Mouse (Mus musculus) CD8-positive naive resting alpha-beta T cell, adult 57 days (primary cell): ENCODE data around the gene Elof1. TPM values are rescaled to one million over a fixed set of nuclear protein-coding genes. Genes with fewer than 3 reads are reported as not detected.

Source experiments
- total RNA-seq: library from RNA; stranded (reverse); gene quantifications from one replicate; pipeline ENCODE4 v1.2.4, GENCODE M21; 2023

Gene Elof1
- total RNA-seq = 25.6 TPM

DNA sequence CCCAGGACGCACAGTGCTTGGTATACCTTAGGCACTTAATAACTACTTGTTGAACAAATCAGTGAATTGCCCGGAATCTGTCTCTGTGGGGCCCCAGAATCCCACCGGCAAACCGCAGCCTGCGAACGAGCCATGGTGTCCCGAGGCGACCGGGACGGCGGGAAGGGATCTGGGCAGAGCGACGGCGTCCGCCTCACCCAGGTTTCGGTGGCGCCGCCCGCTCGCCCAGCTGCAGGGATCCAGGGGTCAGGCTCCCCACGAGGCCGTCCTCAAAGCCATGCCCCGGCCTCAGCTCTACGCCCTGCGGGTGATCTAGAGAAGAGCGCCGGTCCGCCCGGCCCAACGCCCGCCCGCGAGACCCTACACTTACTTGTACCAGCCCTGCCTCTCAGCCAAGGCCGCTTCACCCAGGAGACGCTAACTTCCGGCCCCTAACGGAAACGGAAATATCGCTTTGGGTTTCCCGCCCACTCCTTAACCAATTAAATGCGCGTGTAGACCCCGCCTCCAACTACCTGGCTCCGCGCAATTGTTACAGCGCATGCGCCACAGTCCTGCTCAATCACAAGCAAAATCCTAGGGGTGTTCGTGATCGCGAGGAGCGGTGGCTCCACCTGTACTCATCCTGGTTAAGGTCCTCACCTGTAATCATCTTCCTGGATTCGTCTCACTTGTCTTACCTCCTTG, at the start of gene Elof1:
Gene Elof1, minus strand, starts transcription at position 433 of the 687 bp plus-strand sequence.

DNA sequence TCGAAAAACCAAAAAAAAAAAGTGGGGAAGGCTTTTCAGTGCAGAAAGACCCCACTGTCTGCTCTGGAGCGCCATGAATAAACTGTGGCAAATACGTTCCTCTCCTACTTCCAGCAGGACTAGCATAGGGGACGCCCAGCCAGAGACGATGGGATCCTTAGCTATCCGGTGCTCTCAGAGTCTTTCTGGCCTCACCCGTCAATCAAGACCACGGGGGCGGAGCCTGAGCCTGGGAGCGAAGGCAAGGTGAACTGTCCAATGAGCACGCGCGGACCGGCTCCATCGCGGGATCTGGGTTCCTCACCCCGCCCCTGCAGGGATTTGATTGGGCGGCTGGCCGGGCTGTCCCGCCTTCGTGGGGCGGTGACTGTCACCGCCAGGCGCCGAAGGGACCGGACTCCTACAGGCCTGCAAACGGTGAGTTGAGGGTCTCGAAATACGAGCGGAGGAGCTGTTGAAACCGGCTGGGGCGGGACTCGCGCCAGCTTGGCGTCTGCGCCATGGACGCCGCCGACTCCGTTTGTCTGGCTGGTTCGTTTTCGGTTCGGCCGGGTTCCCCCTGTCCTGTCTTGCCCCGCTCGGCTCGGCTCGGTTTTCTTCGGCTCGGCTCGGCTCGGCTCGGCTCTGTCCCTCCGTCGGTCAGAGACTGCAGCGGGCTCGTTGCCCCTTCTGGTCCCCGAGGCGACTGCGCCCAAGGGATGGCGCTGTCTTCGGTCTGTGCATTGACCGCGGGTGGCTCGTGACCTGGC, 39.7 kb upstream of the Elof1 start, which contains the start of gene Pigyl:
Gene Pigyl, plus strand, starts transcription at position 350 of the 749 bp plus-strand sequence.

DNA sequence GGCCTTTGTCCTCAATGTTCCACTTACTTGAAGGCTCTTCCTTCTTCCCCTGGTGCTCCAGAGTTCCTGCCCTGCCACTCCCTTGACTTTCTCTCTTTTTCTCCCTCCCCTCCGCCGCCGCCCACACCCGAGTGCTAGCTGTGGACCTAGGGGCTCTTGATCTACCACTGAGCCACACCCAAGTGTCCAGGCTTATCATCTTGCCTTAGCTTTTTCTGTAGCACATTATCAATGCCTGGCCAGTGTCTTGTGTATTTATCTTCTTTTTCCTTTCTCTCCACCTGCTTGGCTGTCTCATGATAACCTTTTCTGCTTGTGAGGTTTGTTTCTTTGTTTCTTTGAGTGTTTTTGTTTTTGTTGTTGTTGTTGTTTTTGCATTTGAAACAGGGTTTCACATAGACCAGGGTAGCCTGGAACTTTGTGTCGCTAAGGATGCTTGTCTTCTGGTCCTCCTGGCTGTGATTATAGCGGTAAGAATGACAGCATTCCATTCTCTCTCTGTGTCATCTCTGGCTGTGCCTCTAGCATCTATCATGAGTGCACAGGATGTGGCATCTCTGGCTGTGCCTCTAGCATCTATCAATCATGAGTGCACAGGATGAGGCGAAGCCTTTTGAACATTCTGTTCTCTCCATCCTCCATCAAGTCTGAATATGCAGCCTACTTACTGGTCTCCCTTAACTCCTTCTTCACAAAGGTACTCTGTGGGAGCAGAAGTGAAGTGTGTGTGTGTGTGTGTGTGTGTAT, 18.8 kb upstream of the Elof1 start, which contains the start of gene Acp5:
Gene Acp5, minus strand, starts transcription at position 68 of the 747 bp plus-strand sequence.

DNA sequence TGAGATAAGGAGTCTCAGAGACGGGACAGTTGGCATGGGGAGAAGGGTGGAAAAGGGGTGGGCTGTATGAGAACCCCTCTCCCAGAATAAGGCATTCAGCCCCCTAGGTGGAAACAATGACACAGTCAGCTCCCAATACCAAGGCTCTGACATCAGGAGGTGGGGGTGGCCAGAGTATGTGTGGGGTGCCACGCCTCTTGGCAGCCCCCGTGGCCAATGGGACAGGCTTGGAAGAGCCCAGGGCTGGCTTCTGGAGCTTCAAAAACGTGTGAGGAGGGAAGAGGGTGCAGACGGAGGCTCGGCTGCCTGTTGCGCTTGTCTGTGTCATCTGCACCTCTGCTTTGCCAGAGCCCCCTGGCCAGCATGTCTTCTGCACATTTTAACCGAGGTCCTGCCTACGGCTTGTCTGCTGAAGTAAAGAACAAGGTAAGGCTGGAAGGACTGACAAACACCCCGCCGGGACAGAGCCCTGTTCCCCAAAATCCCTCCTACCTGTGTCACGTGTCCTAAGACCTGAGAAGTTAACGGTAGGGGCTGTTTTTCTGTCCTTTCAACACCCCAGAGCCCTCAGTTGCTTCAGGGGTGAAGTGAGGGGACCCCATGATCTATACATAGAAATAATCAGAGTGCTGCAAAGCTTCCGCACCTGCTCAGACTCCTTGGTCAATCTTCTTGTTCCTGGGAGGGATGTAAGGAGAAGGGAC, 17.8 kb downstream of the Elof1 start, which contains the start of gene Cnn1:
Gene Cnn1, plus strand, starts transcription at position 224 of the 704 bp plus-strand sequence.

DNA sequence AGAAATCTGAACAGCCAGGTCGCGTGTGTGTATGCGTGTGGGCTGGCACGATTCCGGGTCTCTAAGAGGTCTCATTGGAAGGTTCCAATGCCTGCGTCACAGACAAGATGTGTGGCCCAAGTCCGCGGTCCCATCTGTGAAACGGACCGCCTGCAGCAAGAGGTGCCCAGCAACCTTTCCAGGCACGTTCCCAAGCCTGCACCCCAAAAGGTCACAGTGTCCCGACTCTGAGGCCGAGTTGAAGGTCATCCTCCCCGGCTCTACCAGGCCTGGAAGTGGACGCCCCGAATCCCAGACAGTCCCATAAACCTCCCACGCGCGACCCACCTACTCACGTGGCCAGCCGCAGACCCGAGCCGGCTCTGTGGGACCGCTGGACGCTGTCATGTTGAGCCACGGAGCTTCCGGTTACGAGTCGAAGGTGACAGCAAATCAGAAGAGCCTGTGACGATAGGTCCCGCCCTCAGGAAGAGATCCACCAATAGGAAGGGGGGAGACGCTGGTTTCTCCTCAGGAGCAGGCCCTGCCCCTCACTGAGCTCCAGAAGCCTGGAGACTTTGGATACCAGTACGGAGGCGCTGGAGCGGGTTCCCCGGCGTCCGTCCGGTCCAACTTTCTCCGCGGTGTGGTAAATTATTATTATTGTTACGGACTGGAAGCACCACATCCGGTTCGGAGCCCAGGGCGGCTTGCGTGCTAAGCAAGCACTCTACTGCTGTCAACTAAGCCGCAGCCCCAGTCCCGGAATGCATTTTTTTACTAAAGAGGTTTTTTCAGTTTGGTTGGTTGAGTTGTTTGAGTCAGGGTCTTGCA, 31.7 kb downstream of the Elof1 start, which contains the start of gene Ecsit:
Gene Ecsit, minus strand, starts transcription at position 417 of the 813 bp plus-strand sequence.

DNA sequence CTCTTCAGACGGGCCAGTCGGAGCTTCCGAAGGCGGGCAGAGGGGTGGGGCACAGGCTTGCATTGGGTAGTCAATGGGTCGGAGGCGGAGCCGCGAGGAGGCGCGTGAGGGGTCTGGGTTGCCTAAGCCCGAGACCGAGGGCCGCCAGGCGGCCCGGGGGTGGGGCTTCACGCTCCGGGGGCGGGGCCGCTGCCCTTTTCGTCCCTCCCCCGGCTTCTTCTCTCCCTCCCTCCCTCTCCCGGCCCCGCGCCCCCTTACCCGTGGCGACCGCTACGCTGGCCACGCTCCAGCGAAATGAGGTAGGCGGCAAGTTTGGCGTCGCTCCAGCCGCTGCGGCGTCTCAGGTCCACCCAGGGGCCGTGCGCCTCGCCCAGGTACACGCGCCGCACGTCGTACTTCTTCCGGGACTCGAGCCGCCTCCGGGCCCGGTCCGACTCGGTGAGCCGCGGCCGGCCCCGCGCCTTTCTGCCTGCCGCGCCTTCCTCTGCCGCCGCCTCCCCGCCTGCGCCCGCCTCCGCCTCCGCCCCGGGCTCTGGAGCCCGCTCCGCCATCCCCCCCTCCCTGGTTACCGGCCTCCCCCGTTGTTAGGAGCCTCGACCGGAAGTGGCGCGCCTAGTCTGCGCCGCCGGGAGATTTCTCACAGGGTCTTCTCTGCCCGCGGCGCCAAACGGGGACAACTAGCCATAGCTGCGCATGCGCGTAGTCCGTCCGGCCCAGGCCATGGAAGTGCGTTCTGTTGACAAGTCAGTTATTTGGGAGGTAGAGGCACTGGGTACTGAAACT, 46.0 kb downstream of the Elof1 start, which contains the start of the genes Gm49318 and Zfp653:
Gene Gm49318, minus strand, starts transcription at position 469 of the 783 bp plus-strand sequence.
Gene Zfp653, minus strand, starts transcription at position 586 of the 783 bp plus-strand sequence.

Other genes with a start within 250 kb of the Elof1 start
- 10.0 TPM for gene Rab3d, start 199.0 kb downstream of the Elof1 start, total RNA-seq
- not detected for gene Ccdc159, start 189.7 kb downstream of the Elof1 start, total RNA-seq
- gene Tmem205, start 189.6 kb downstream of the Elof1 start, total RNA-seq = not detected
- 0.31 TPM for gene Plppr2, start 180.1 kb downstream of the Elof1 start, total RNA-seq
- gene Swsap1, start 161.4 kb downstream of the Elof1 start, total RNA-seq = 7.4 TPM
- not detected for gene Epor, start 153.7 kb downstream of the Elof1 start, total RNA-seq
- not detected for gene Rgl3, start 127.7 kb downstream of the Elof1 start, total RNA-seq
- gene Ccdc151, start 114.5 kb downstream of the Elof1 start, total RNA-seq = not detected
- gene Prkcsh, start 114.4 kb downstream of the Elof1 start, total RNA-seq = 93.5 TPM
- 0.18 TPM for gene Elavl3, start 65.1 kb downstream of the Elof1 start, total RNA-seq
- not detected for gene Gm49318, start 45.9 kb downstream of the Elof1 start, total RNA-seq
- 28.6 TPM for gene Zfp653, start 45.8 kb downstream of the Elof1 start, total RNA-seq
- 26.7 TPM for gene Ecsit, start 31.7 kb downstream of the Elof1 start, total RNA-seq
- not detected for gene Cnn1, start 18.0 kb downstream of the Elof1 start, total RNA-seq
- 239 TPM for gene Acp5, start 18.5 kb upstream of the Elof1 start, total RNA-seq
- gene Pigyl, start 39.7 kb upstream of the Elof1 start, total RNA-seq = 12.7 TPM
- gene Zfp872, start 70.9 kb upstream of the Elof1 start, total RNA-seq = not detected
- 39.3 TPM for gene Zfp809, start 108.5 kb upstream of the Elof1 start, total RNA-seq
- 2.4 TPM for gene Zfp599, start 142.7 kb upstream of the Elof1 start, total RNA-seq
- gene Zfp810, start 190.5 kb upstream of the Elof1 start, total RNA-seq = 12.9 TPM